Mouse (Mus musculus): Measurements from ENCODE around the gene Susd3.

- no peak for TF ChIP-seq CTCF (IDR thresholded peaks at IDR 0.05; ENCODE audit: low read depth)
- no peak for TF ChIP-seq EP300 (IDR thresholded peaks at IDR 0.05; ENCODE audit: low read depth)
Measured at GRCm38 (mm10) chr13:49214454-49214853, 34.1 kb downstream of the Susd3 start.

All from liver, postnatal 0 days (tissue).